Mouse (Mus musculus) heart, embryonic 13.5 days (tissue): ENCODE measurements around the gene Slc35a1. TPM values are rescaled to one million over a fixed set of nuclear protein-coding genes. Genes with fewer than 3 reads are reported as not detected.
A peak's percentile ranks its signal among the peaks of the same experiment; 100 is the strongest.

ENCODE experiments used
- ATAC-seq: fragments of 200-750 bp; cut with Nextera tagmentation; 2 replicates; pipeline ENCODE4 v1.8.0; 2017; ENCODE audit warnings: moderate TSS enrichment; ENCODE audit not compliant: insufficient number of reproducible peaks, low FRiP score, low TSS enrichment; ENCODE audit errors: extremely low read depth
- H3K27ac ChIP-seq: fragments of 300-500 bp; sonication (generic); replicated peaks from 2 replicates; pipeline ENCODE4 v1.5.1; 2015; ENCODE audit warnings: moderate library complexity, mild to moderate bottlenecking, inconsistent platforms
- H3K27me3 ChIP-seq: fragments of 300-500 bp; sonication (generic); replicated peaks from 2 replicates; pipeline ENCODE4 v1.6.1; 2015; ENCODE audit warnings: mild to moderate bottlenecking, inconsistent platforms
- H3K36me3 ChIP-seq: fragments of 300-500 bp; sonication (generic); 2 replicates; pipeline ENCODE4 v1.6.1; 2015; ENCODE audit warnings: mild to moderate bottlenecking, inconsistent platforms
- H3K4me1 ChIP-seq: fragments of 300-500 bp; sonication (generic); 2 replicates; pipeline ENCODE4 v1.6.1; 2015; ENCODE audit warnings: inconsistent platforms
- H3K4me2 ChIP-seq: fragments of 300-500 bp; sonication (generic); 2 replicates; pipeline ENCODE4 v1.6.1; 2015; ENCODE audit warnings: inconsistent platforms, mild to moderate bottlenecking, moderate library complexity
- H3K4me3 ChIP-seq: fragments of 300-500 bp; sonication (generic); 2 replicates; pipeline ENCODE4 v1.5.1; 2015; ENCODE audit warnings: moderate library complexity, mild to moderate bottlenecking, inconsistent platforms
- H3K9ac ChIP-seq: fragments of 300-500 bp; sonication (generic); 2 replicates; pipeline ENCODE4 v1.6.1; 2015; ENCODE audit warnings: inconsistent platforms, mild to moderate bottlenecking, moderate library complexity
- H3K9me3 ChIP-seq: fragments of 300-500 bp; sonication (generic); 2 replicates; pipeline ENCODE4 v1.6.1; 2016; ENCODE audit warnings: inconsistent platforms
- WGBS: fragments of 180-500 bp; shearing (Covaris S2); methylation state at CpG from one replicate; pipeline ENCODE4 v1.1.7; 2015; ENCODE audit warnings: mixed read lengths; 5-methylcytosine and 5-hydroxymethylcytosine counted together
- polyA plus RNA-seq: library from polyadenylated mRNA; unstranded; fragments of >200 nt; fragmentation: Nextera tagmentation; extraction: Ambion mirVana; gene quantifications from 2 replicates; pipeline ENCODE4 v1.2.1, GENCODE M21; 2015

Slc35a1 gene
- polyA plus RNA-seq, 1 experiment from 2014 or later, result 43.9 TPM

DNA sequence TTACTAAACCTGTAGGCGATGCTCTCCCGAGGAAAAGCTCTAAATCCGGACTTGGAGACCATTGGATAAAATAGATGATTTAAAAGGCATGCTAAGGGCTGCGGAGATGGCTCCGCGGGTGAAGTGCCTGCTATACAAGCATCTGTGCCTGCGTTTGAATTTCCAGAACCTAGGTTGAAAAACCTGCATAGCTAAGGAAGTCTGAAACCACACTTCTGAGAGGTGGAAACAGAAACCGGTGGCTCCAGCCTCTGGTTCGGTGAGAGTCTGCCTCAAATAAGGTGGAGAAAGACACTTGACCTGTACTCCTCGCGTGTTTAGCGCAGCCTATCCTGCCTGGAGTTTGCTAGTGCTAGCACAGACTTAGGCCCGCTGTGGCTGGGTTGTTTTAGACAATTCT, 71.9 kb downstream of the Slc35a1 start:
- peak overlapping the region; percentile 91 for H3K9ac ChIP-seq
- H3K36me3 ChIP-seq, result peaks cover 4% of the 10 kb centered on the region; the same call in 1 of the 2 replicates
- H3K4me2 ChIP-seq, result peak overlapping the region; percentile 71
- H3K4me1 ChIP-seq, result peaks cover 24% of the 10 kb centered on the region
- H3K27me3 ChIP-seq, result no peaks in the 10 kb centered on the region
- H3K4me3 ChIP-seq, result peak overlapping the region; percentile 79
- under 1% methylated on average over 13 of the region's 13 CpGs for WGBS
- H3K9me3 ChIP-seq, result no peaks in the 10 kb centered on the region
- no peak for ATAC-seq
- peak overlapping the region; percentile 86 for H3K27ac ChIP-seq

- WGBS, result under 1% methylated on average over 42 of the region's 42 CpGs
- Histone ChIP-seq H3K27me3 (no peaks in the 10 kb centered on the region), H3K4me2 (peak within 1 kb of the TSS; percentile 71), H3K4me3 (peak within 1 kb of the TSS; percentile 79), H3K9ac (peak within 1 kb of the TSS; percentile 91), H3K36me3 (peaks cover 7% of the 10 kb centered on the region), H3K27ac (peak within 1 kb of the TSS; percentile 86), H3K9me3 (no peaks in the 10 kb centered on the region), H3K4me1 (peaks cover 24% of the 10 kb centered on the region)
- ATAC-seq, result peak; percentile 93
Measured at GRCm38 (mm10) chr4:34614630-34615094, 72.6 kb downstream of the Slc35a1 start, which contains the start of the genes Orc3 and Rars2. Orc3 (minus strand) TSS chr4:34614944. Rars2 (plus strand) TSS chr4:34614957.

- WGBS, result 70% methylated on average over 6 of the region's 6 CpGs
- Histone ChIP-seq H3K36me3 (peaks cover 15% of the 10 kb centered on the region), H3K4me1 (peaks cover 24% of the 10 kb centered on the region), H3K27me3 (no peaks in the 10 kb centered on the region), H3K27ac (no peak overlapping the region), H3K4me2 (peak overlapping the region; percentile 71), H3K9me3 (no peaks in the 10 kb centered on the region), H3K9ac (peak overlapping the region; percentile 91), H3K4me3 (peak overlapping the region; percentile 79)
- no peak for ATAC-seq
Measured at GRCm38 (mm10) chr4:34613571-34614145, 73.6 kb downstream of the Slc35a1 start.

Other genes starting within 250 kb of the Slc35a1 start
- gene Akirin2, start 136.5 kb downstream of the Slc35a1 start, polyA plus RNA-seq, result 36.9 and 37.4 TPM in 2 replicates
- gene Orc3, start 72.5 kb downstream of the Slc35a1 start, polyA plus RNA-seq, result 61.5 and 66.8 TPM in 2 replicates
- gene Rars2, start 72.5 kb downstream of the Slc35a1 start, polyA plus RNA-seq, result 44.6 and 50.8 TPM in 2 replicates
- gene Cfap206, start 42.8 kb upstream of the Slc35a1 start, polyA plus RNA-seq, result 0.24 TPM in 1 of 2 replicates, not detected in the other
- not detected in 2 replicates for gene Gm136, start 68.8 kb upstream of the Slc35a1 start, polyA plus RNA-seq
- gene Smim8, start 91.0 kb upstream of the Slc35a1 start, polyA plus RNA-seq, result 56.8 and 58.9 TPM in 2 replicates
- 11.3 and 12.2 TPM in 2 replicates for gene Zfp292, start 195.5 kb upstream of the Slc35a1 start, polyA plus RNA-seq
- gene Cga, start 206.3 kb upstream of the Slc35a1 start, polyA plus RNA-seq, result not detected in 2 replicates